Mouse (Mus musculus) heart, postnatal 0 days (tissue): ENCODE measurements around the gene Zfp324. TPM values are rescaled to one million over a fixed set of nuclear protein-coding genes. Genes with fewer than 3 reads are reported as not detected.

ENCODE experiments used
- ATAC-seq: fragments of 200-750 bp; cut with Nextera tagmentation; 2 replicates; pipeline ENCODE4 v1.8.0; 2017; ENCODE audit warnings: low read depth, moderate number of reproducible peaks, moderate library complexity; ENCODE audit not compliant: insufficient read depth
- DNase-seq: peaks from one replicate; pipeline ENCODE4 v3.0.0-alpha.2; 2016; ENCODE audit warnings: low spot score
- H3K27ac ChIP-seq: fragments of 300-500 bp; sonication (generic); 2 replicates; pipeline ENCODE4 v1.5.1; 2014; ENCODE audit warnings: low read depth, mild to moderate bottlenecking
- H3K27me3 ChIP-seq: fragments of 300-500 bp; sonication (generic); 2 replicates; pipeline ENCODE4 v1.6.1; 2014; ENCODE audit warnings: low read length, mixed read lengths; ENCODE audit not compliant: control insufficient read depth, insufficient read depth
- H3K36me3 ChIP-seq: fragments of 300-500 bp; sonication (generic); replicated peaks from 2 replicates; pipeline ENCODE4 v1.6.1; 2014; ENCODE audit warnings: low read length, mixed read lengths; ENCODE audit not compliant: control insufficient read depth, insufficient read depth
- H3K4me1 ChIP-seq: fragments of 300-500 bp; sonication (generic); 2 replicates; pipeline ENCODE4 v1.6.1; 2014; ENCODE audit warnings: antibody characterized with exemption; ENCODE audit not compliant: control insufficient read depth, insufficient read depth
- H3K4me2 ChIP-seq: fragments of 300-500 bp; sonication (generic); 2 replicates; pipeline ENCODE4 v1.6.1; 2014; ENCODE audit warnings: low read depth, mild to moderate bottlenecking, low read length, moderate library complexity
- H3K4me3 ChIP-seq: fragments of 300-500 bp; sonication (generic); 2 replicates; pipeline ENCODE4 v1.5.1; 2014; ENCODE audit warnings: low read depth, low read length
- H3K9ac ChIP-seq: fragments of 300-500 bp; sonication (generic); replicated peaks from 2 replicates; pipeline ENCODE4 v1.6.1; 2014; ENCODE audit warnings: low read depth, low read length, mixed read lengths
- H3K9me3 ChIP-seq: fragments of 300-500 bp; sonication (generic); replicated peaks from 2 replicates; pipeline ENCODE4 v1.6.1; 2016; ENCODE audit warnings: low read length; ENCODE audit not compliant: control insufficient read depth
- CTCF ChIP-seq: IDR thresholded peaks from 2 replicates; pipeline ENCODE4 v1.5.1; 2016; ENCODE audit warnings: antibody characterized with exemption, control low read depth, low read depth
- EP300 ChIP-seq: IDR thresholded peaks from 2 replicates; pipeline ENCODE4 v1.6.1; 2016; ENCODE audit warnings: antibody characterized with exemption, low read depth
- WGBS: fragments of 180-500 bp; shearing (Covaris S2); extraction: QIAGEN DNeasy Blood & Tissue Kit; methylation state at CpG from one replicate; pipeline ENCODE4 v1.1.7; 2014; 5-methylcytosine and 5-hydroxymethylcytosine counted together
- polyA plus RNA-seq: library from polyadenylated mRNA; unstranded; fragments of >200 nt; fragmentation: Nextera tagmentation; extraction: Ambion mirVana; gene quantifications from 2 replicates; pipeline ENCODE4 v1.2.1, GENCODE M21; 2015
- total RNA-seq: library from RNA; depleted of rRNA; stranded (reverse); fragments of >200 nt; gene quantifications from 2 replicates; pipeline ENCODE4 v1.2.3, GENCODE M21; 2014; ENCODE audit warnings: low replicate concordance

The Zfp324 gene
- total and polyA plus RNA-seq, 2 experiments from 2014 or later, result 4.2 to 10.9 TPM

- TF ChIP-seq CTCF (no peak), EP300 (no peak)
- WGBS, result 74% methylated on average over 8 of the region's 8 CpGs
- Histone ChIP-seq H3K27me3 (no peaks in the 10 kb centered on the region), H3K9ac (no peak overlapping the region), H3K9me3 (no peaks in the 10 kb centered on the region), H3K4me3 (no peak overlapping the region), H3K4me1 (no peaks in the 10 kb centered on the region), H3K36me3 (0 out of 2 replicates have a peak, but pooled peaks cover 5% of the 10 kb centered on the region), H3K27ac (no peak overlapping the region), H3K4me2 (no peak overlapping the region)
- no peak for ATAC-seq
- DNase-seq, result no peak
Observed at GRCm38 (mm10) chr7:12986906-12987305, 21.3 kb downstream of the Zfp324 start.

DNA sequence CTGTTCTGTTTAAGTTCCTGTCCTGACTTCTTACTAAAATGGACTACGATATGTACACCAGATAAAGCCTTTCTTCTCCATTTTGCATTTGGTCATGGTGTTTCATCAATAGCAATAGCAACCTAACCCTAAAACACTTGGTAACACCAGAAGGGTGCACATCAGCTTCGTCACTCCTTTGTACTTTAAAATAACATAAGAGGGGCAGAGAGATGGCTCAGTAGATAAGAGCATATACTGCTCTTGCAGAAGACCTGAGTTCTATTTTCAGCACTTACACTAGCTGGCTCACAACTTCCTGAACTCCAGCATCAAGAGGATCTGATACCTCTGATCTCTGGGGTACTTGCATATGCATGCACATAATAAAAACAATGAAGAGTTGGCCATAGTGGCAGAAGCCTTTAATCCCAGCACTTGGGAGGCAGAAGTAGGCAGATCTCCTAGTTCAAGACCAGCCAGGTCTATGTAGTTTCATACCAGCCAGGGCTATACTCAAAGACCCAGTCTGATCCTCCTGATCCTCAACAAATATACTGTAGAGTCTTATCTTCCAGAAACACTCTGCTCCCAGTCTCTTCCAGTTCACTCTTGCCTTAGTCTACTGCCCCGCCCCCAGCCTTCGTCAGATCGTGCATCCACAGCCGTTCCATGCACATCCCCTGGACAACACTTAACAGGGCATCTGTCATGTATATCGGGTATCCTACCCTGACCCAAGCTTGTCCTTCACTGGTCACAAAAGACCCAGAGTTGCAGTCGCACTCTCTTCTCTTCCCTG, 22.0 kb downstream of the Zfp324 start:
- Histone ChIP-seq H3K4me2 (no peak overlapping the region), H3K9ac (no peak overlapping the region), H3K4me3 (no peak overlapping the region), H3K4me1 (no peaks in the 10 kb centered on the region), H3K9me3 (no peaks in the 10 kb centered on the region), H3K27ac (no peak overlapping the region), H3K36me3 (no peaks in the 10 kb centered on the region), H3K27me3 (no peaks in the 10 kb centered on the region)
- TF ChIP-seq CTCF (no peak), EP300 (no peak)
- ATAC-seq (no peak), DNase-seq (no peak)
- 73% methylated on average over 8 of the region's 8 CpGs for WGBS

DNA sequence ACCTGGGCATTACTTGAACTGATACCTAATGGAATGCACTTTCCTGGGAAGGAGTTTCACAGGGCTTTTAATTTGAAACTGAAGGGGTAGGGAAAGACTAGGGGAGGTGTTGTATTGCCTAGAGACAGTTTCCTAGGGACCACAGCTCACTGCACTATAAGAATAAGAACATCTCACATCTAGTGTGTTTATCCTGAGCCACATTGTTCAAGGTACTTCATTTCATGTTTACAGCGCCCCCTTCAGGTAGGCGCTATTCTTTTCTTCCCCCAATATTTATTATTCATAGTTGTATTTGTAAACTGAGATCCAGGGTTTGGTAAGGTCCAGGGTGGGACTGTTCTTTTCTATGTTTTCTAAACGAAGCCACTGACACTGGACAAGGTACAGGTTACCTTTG, 26.6 kb downstream of the Zfp324 start:
- H3K27me3 ChIP-seq, result no peaks in the 10 kb centered on the region
- no peak overlapping the region for H3K27ac ChIP-seq
- H3K4me2 ChIP-seq, result no peak overlapping the region
- H3K4me3 ChIP-seq, result no peak overlapping the region
- no peaks in the 10 kb centered on the region for H3K9me3 ChIP-seq
- TF ChIP-seq EP300 (no peak), CTCF (peak; percentile 34)
- H3K9ac ChIP-seq, result no peak overlapping the region
- ATAC-seq (no peak), DNase-seq (no peak)
- no peaks in the 10 kb centered on the region for H3K4me1 ChIP-seq
- H3K36me3 ChIP-seq, result no peaks in the 10 kb centered on the region
- WGBS, result 5% methylated on average over 3 of the region's 3 CpGs

DNA sequence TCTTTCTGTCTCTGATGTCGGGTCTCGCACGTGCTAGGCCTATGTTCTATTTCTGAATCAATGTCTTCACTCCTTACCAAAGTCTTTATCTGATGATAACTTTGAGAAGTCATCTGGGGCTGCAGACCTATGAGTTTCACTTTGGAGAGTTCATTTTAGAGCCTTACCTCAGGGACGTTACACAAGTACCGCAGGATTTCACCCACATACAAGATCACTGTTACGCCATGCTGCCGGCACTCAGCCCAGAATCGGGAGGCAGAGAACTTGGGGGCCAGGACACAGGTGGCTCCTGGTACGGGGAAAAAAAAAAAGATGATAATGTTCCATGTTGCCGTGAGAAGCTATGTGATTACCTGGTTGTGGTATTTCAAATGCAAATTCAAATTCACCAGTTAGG, 27.5 kb downstream of the Zfp324 start:
- H3K36me3 ChIP-seq, result no peaks in the 10 kb centered on the region
- ATAC-seq, result no peak
- no peak overlapping the region for H3K9ac ChIP-seq
- H3K4me1 ChIP-seq, result no peaks in the 10 kb centered on the region
- no peaks in the 10 kb centered on the region for H3K9me3 ChIP-seq
- H3K4me3 ChIP-seq, result no peak overlapping the region
- no peak overlapping the region for H3K27ac ChIP-seq
- no peaks in the 10 kb centered on the region for H3K27me3 ChIP-seq
- no peak for DNase-seq
- H3K4me2 ChIP-seq, result no peak overlapping the region
- TF ChIP-seq CTCF (no peak), EP300 (no peak)
- 75% methylated on average over 10 of the region's 10 CpGs for WGBS

GRCm38 (mm10) chr7:12995862-12996261, 30.2 kb downstream of the Zfp324 start:
- Histone ChIP-seq H3K9me3 (no peaks in the 10 kb centered on the region), H3K27ac (no peak overlapping the region), H3K27me3 (no peaks in the 10 kb centered on the region), H3K4me3 (no peak overlapping the region), H3K9ac (no peak overlapping the region), H3K4me1 (no peaks in the 10 kb centered on the region), H3K4me2 (no peak overlapping the region), H3K36me3 (no peaks in the 10 kb centered on the region)
- ATAC-seq (no peak), DNase-seq (no peak)
- TF ChIP-seq CTCF, result no peak
- TF ChIP-seq EP300, result no peak

GRCm38 (mm10) chr7:12997230-12997629, 31.6 kb downstream of the Zfp324 start:
- Histone ChIP-seq H3K4me2 (no peak overlapping the region), H3K4me3 (no peak overlapping the region), H3K27ac (no peak overlapping the region), H3K36me3 (no peaks in the 10 kb centered on the region), H3K9ac (no peak overlapping the region), H3K9me3 (no peaks in the 10 kb centered on the region), H3K4me1 (no peaks in the 10 kb centered on the region), H3K27me3 (no peaks in the 10 kb centered on the region)
- TF ChIP-seq CTCF (no peak), EP300 (no peak)
- DNase-seq (no peak), ATAC-seq (no peak)
- 54% methylated on average over 5 of the region's 5 CpGs for WGBS
